Mouse (Mus musculus) neural tube, embryonic 13.5 days (tissue): ENCODE results near the gene Ppp2r2c. TPM values are rescaled to one million over a fixed set of nuclear protein-coding genes. Genes with fewer than 3 reads are reported as not detected.

Experiments
- ATAC-seq: fragments of 200-750 bp; cut with Nextera tagmentation; 2 replicates; pipeline ENCODE4 v1.8.0; 2017; ENCODE audit warnings: low read depth, mild to moderate bottlenecking, moderate TSS enrichment, moderate library complexity
- H3K27ac ChIP-seq: fragments of 300-500 bp; sonication (generic); replicated peaks from 2 replicates; pipeline ENCODE4 v1.5.1; 2015; ENCODE audit warnings: moderate library complexity, mild to moderate bottlenecking, inconsistent platforms
- H3K27me3 ChIP-seq: fragments of 300-500 bp; sonication (generic); 2 replicates; pipeline ENCODE4 v1.6.1; 2015; ENCODE audit warnings: mild to moderate bottlenecking, inconsistent platforms
- H3K36me3 ChIP-seq: fragments of 300-500 bp; sonication (generic); 2 replicates; pipeline ENCODE4 v1.6.1; 2015; ENCODE audit warnings: mild to moderate bottlenecking, inconsistent platforms
- H3K4me1 ChIP-seq: fragments of 300-500 bp; sonication (generic); replicated peaks from 2 replicates; pipeline ENCODE4 v1.6.1; 2015; ENCODE audit warnings: inconsistent platforms
- H3K4me2 ChIP-seq: fragments of 300-500 bp; sonication (generic); 2 replicates; pipeline ENCODE4 v1.6.1; 2015; ENCODE audit warnings: inconsistent platforms, mild to moderate bottlenecking, moderate library complexity
- H3K4me3 ChIP-seq: fragments of 300-500 bp; sonication (generic); 2 replicates; pipeline ENCODE4 v1.5.1; 2015; ENCODE audit warnings: mild to moderate bottlenecking, inconsistent platforms
- H3K9ac ChIP-seq: fragments of 300-500 bp; sonication (generic); 2 replicates; pipeline ENCODE4 v1.6.1; 2015; ENCODE audit warnings: moderate library complexity, mild to moderate bottlenecking, inconsistent platforms
- H3K9me3 ChIP-seq: fragments of 300-500 bp; sonication (generic); 2 replicates; pipeline ENCODE4 v1.6.1; 2016; ENCODE audit warnings: inconsistent platforms
- WGBS: fragments of 180-500 bp; shearing (Covaris S2); methylation state at CpG from one replicate; pipeline ENCODE4 v1.1.7; 2015; 5-methylcytosine and 5-hydroxymethylcytosine counted together
- polyA plus RNA-seq: library from polyadenylated mRNA; unstranded; fragments of >200 nt; fragmentation: Nextera tagmentation; extraction: Ambion mirVana; gene quantifications from 2 replicates; pipeline ENCODE4 v1.2.1, GENCODE M21; 2015

The Ppp2r2c gene
- polyA plus RNA-seq, 1 experiment from 2014 or later, result 44.8 TPM

DNA sequence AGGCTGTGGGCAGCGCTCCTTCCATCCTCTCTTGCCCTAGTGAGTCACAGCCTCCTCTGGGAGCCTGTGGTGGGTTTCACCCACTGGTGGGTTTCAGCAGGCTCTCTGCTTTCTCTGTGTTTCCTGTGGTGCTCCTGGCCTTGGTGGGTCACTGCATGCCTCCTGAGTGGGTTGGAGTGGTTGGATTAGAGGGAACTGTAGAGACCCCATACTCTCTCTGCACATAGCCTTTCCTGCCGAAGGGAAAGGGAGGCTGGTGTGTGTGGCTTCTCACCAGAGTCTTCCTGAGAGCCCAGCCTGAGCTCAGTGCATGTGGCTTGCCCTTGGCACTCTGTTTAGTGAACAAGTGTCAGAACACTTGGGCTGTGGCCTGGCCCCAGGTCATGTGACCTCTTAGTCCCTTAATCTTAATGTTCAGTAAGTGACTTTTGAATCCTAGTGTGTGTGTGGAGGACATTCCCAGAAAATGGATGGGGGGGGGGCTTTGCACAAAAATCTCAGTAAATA is 21.1 kb downstream of the Ppp2r2c start:
- no peaks in the 10 kb centered on the region for H3K27me3 ChIP-seq

GRCm38 (mm10) chr5:36890794-36891193 is 22.5 kb downstream of the Ppp2r2c start:
- ATAC-seq, result 0 out of 2 replicates have a peak, but pooled peaks have one; percentile 9
- 14% methylated on average over 9 of the region's 9 CpGs for WGBS
- Histone ChIP-seq H3K4me3 (no peak overlapping the region), H3K4me2 (no peak overlapping the region), H3K9ac (0 out of 2 replicates have a peak overlapping the region, but pooled peaks have one; percentile 31), H3K9me3 (no peaks in the 10 kb centered on the region), H3K4me1 (peaks cover 93% of the 10 kb centered on the region), H3K27me3 (no peaks in the 10 kb centered on the region), H3K27ac (peak overlapping the region; percentile 62), H3K36me3 (no peaks in the 10 kb centered on the region)

More for the DNA sequence above, 21.1 kb downstream of the Ppp2r2c start:
- Histone ChIP-seq H3K9me3 (no peaks in the 10 kb centered on the region), H3K9ac (no peak overlapping the region), H3K4me3 (no peak overlapping the region), H3K27ac (no peak overlapping the region), H3K4me2 (no peak overlapping the region), H3K4me1 (peaks cover 93% of the 10 kb centered on the region), H3K36me3 (no peaks in the 10 kb centered on the region)
- WGBS, result 85% methylated on average over 2 of the region's 2 CpGs
- ATAC-seq, result no peak

GRCm38 (mm10) chr5:36891793-36892470 is 23.6 kb downstream of the Ppp2r2c start:
- peaks cover 87% of the 10 kb centered on the region for H3K4me1 ChIP-seq

GRCm38 (mm10) chr5:36893263-36893662 is 24.9 kb downstream of the Ppp2r2c start:
- Histone ChIP-seq H3K4me3 (no peak overlapping the region), H3K27me3 (no peaks in the 10 kb centered on the region), H3K36me3 (no peaks in the 10 kb centered on the region), H3K9ac (no peak overlapping the region), H3K4me2 (no peak overlapping the region), H3K9me3 (no peaks in the 10 kb centered on the region), H3K4me1 (peaks cover 79% of the 10 kb centered on the region), H3K27ac (no peak overlapping the region)
- ATAC-seq, result no peak
- 67% methylated on average over 9 of the region's 9 CpGs for WGBS

More at GRCm38 (mm10) chr5:36891793-36892470, 23.6 kb downstream of the Ppp2r2c start:
- Histone ChIP-seq H3K4me2 (no peak overlapping the region), H3K9ac (no peak overlapping the region), H3K27me3 (no peaks in the 10 kb centered on the region), H3K9me3 (no peaks in the 10 kb centered on the region), H3K36me3 (no peaks in the 10 kb centered on the region), H3K4me3 (no peak overlapping the region), H3K27ac (0 out of 2 replicates have a peak overlapping the region, but pooled peaks have one; percentile 11)
- 55% methylated on average over 4 of the region's 4 CpGs for WGBS
- no peak for ATAC-seq

DNA sequence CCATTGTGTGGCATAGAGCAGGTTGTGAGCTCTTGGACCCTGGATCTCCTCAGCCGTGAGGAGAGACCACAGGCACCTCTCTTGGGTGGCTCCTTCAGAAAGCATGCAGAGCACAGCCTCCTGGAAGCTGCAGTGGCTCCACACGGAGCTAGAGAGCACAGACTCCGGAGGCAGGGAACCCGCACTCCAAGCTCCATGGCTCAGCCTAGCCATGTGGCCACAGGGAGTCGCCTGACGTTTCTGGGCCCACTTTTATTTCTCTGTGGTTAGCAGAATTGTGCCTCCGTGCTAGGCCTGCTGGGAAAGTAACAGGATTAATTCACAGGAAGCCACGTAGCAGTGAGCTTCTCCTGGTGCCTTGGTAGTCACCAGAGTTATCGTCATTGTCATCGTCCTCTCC is 25.8 kb downstream of the Ppp2r2c start:
- Histone ChIP-seq H3K4me3 (no peak overlapping the region), H3K9me3 (no peaks in the 10 kb centered on the region), H3K4me2 (no peak overlapping the region), H3K9ac (no peak overlapping the region), H3K36me3 (no peaks in the 10 kb centered on the region), H3K27me3 (no peaks in the 10 kb centered on the region), H3K27ac (no peak overlapping the region), H3K4me1 (peaks cover 78% of the 10 kb centered on the region)
- 76% methylated on average over 10 of the region's 10 CpGs for WGBS
- no peak for ATAC-seq

GRCm38 (mm10) chr5:36894604-36895368 is 26.5 kb downstream of the Ppp2r2c start:
- no peak for ATAC-seq
- Histone ChIP-seq H3K9me3 (no peaks in the 10 kb centered on the region), H3K4me1 (peaks cover 82% of the 10 kb centered on the region), H3K27me3 (no peaks in the 10 kb centered on the region), H3K4me3 (no peak overlapping the region), H3K27ac (peak overlapping the region; percentile 64), H3K9ac (no peak overlapping the region), H3K36me3 (no peaks in the 10 kb centered on the region), H3K4me2 (no peak overlapping the region)
- 71% methylated on average over 6 of the region's 6 CpGs for WGBS

DNA sequence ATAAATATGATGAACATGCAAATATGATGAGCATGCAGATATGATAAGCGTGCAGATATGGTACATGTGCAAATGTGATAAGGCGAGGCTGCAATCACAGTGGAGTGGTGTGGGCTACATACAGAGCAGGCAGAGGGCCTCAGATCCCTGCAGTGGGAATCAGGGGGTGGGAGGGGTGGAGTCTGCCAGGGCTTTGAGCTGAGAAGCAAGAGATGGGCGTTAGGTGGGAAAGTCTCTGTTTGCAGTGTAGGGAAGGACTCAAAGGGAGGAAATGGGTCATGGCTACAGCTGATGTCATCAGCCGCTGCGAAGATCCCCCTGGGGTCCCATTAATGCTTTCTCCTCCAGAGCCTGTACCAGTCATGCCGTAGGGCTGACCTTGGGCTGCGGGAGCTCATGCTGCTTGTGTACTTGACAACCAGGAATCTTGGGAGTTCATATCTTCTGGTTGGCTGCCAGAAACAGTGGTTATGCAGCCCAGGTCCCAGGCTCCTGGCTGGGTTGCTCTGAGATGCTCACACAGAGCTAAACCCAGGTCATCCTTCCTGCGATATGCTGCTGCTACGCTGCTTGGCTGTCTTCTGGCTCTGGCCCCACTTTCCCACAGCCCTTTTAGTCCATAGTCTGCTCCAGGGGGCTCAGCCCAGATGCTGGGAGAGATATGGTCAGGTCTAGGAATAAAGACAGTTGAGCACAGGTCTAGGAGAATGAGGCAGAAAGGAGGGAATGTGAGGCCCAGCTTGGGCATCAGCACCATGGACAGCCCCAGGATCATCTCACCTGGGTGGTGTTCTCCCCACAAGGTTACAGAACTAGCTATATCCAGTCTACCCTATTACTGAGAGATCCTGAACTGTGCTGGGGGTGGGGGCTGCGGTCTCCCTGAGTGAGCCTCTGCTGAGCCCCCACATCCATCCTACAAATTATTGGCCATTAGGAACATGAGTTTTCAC is 27.6 kb downstream of the Ppp2r2c start:
- Histone ChIP-seq H3K9me3 (no peaks in the 10 kb centered on the region), H3K36me3 (no peaks in the 10 kb centered on the region), H3K27ac (peak overlapping the region; percentile 64), H3K4me3 (no peak overlapping the region), H3K9ac (no peak overlapping the region), H3K4me1 (peaks cover 82% of the 10 kb centered on the region), H3K27me3 (no peaks in the 10 kb centered on the region), H3K4me2 (no peak overlapping the region)
- peak; percentile 22; the same call in 1 of the 2 replicates for ATAC-seq
- 59% methylated on average over 10 of the region's 10 CpGs for WGBS

DNA sequence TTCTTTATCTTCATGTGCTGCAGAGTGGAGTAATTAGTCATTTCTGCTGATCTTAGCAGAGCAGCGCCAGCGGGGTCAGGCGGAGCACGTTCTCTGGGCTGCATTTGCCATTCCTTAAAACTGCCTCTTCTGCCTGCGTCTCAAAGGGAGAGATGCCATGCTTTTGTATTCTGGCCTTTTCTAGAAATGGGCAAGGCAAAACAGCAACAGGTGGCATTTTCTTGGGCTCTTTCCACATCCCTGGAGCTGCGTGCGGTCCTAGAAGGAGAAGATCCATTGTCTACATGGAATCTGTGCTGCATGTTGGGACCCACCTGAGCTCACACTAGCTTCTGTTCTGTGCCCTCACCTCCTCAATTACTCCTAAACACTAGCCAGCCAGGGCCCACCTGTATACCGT is 29.7 kb downstream of the Ppp2r2c start:
- Histone ChIP-seq H3K9me3 (no peaks in the 10 kb centered on the region), H3K4me2 (no peak overlapping the region), H3K27me3 (no peaks in the 10 kb centered on the region), H3K4me1 (peaks cover 61% of the 10 kb centered on the region), H3K9ac (0 out of 2 replicates have a peak overlapping the region, but pooled peaks have one; percentile 22), H3K36me3 (no peaks in the 10 kb centered on the region), H3K4me3 (no peak overlapping the region), H3K27ac (no peak overlapping the region)
- ATAC-seq, result no peak
- 86% methylated on average over 8 of the region's 8 CpGs for WGBS

DNA sequence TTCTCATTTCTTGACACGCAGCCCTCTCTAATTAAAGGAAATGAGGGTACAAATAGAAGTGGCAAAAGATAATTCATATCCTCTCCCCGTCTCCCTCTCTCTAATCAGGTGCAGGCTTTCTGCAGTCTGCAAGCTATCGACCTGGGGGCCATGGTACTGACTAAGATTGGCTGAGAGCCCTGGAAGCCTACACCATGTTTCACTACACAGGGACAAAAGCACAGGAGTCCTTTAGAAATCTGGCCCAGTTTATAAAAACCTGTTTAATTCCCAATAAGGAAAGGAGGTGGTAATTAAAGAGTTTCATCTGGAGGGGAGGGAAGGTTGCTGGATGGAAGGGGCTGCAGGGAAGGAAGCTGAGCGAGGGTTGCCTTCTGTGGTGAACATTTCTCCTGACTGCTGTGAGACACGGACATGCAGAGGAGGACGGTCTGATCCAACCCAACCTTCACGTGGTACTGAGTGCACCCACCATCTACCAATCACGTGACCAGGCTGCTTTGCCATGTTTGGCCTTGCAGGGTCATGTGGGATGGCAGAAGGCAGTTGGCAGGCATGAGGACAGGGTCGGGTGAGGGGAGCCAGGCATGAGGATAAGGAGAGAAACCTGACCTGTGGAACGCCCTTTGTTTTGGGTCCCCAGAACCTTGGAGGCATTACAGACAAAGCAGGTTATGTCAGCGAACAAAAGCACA is 30.2 kb downstream of the Ppp2r2c start:
- Histone ChIP-seq H3K4me3 (no peak overlapping the region), H3K4me2 (no peak overlapping the region), H3K36me3 (no peaks in the 10 kb centered on the region), H3K4me1 (peaks cover 56% of the 10 kb centered on the region), H3K9me3 (no peaks in the 10 kb centered on the region), H3K9ac (0 out of 2 replicates have a peak overlapping the region, but pooled peaks have one; percentile 22), H3K27me3 (no peaks in the 10 kb centered on the region), H3K27ac (no peak overlapping the region)
- ATAC-seq, result no peak
- 81% methylated on average over 11 of the region's 11 CpGs for WGBS

GRCm38 (mm10) chr5:36899392-36899791 is 31.1 kb downstream of the Ppp2r2c start:
- Histone ChIP-seq H3K9ac (no peak overlapping the region), H3K4me1 (peaks cover 52% of the 10 kb centered on the region), H3K27me3 (no peaks in the 10 kb centered on the region), H3K4me2 (no peak overlapping the region), H3K4me3 (no peak overlapping the region), H3K36me3 (no peaks in the 10 kb centered on the region), H3K9me3 (no peaks in the 10 kb centered on the region), H3K27ac (peak overlapping the region; percentile 69; the same call in 1 of the 2 replicates)
- no peak for ATAC-seq
- 67% methylated on average over 5 of the region's 5 CpGs for WGBS

GRCm38 (mm10) chr5:36900189-36900619 is 31.9 kb downstream of the Ppp2r2c start:
- H3K4me3 ChIP-seq, result no peak overlapping the region
- no peaks in the 10 kb centered on the region for H3K27me3 ChIP-seq
- no peak overlapping the region for H3K4me2 ChIP-seq
- no peaks in the 10 kb centered on the region for H3K9me3 ChIP-seq
- WGBS, result 41% methylated on average over 6 of the region's 6 CpGs
- ATAC-seq, result no peak
- H3K36me3 ChIP-seq, result no peaks in the 10 kb centered on the region
- H3K27ac ChIP-seq, result peak overlapping the region; percentile 69
- peaks cover 52% of the 10 kb centered on the region for H3K4me1 ChIP-seq
- H3K9ac ChIP-seq, result no peak overlapping the region
